Mouse (Mus musculus) midbrain, embryonic 10.5 days (tissue): ENCODE results near the gene Nkx2-5. TPM values are rescaled to one million over a fixed set of nuclear protein-coding genes. Genes with fewer than 3 reads are reported as not detected.

Experiments
- DNase-seq: peaks from one replicate; pipeline ENCODE4 v3.0.0-alpha.2; 2017; ENCODE audit warnings: low spot score
- H3K27ac ChIP-seq: fragments of 300-500 bp; sonication (generic); replicated peaks from 2 replicates; pipeline ENCODE4 v1.5.1; 2016; ENCODE audit warnings: mild to moderate bottlenecking
- H3K27me3 ChIP-seq: fragments of 300-500 bp; sonication (generic); 2 replicates; pipeline ENCODE4 v1.6.1; 2016; ENCODE audit warnings: low read depth, mild to moderate bottlenecking; ENCODE audit not compliant: poor library complexity, severe bottlenecking
- H3K36me3 ChIP-seq: fragments of 300-500 bp; sonication (generic); 2 replicates; pipeline ENCODE4 v1.6.1; 2016; ENCODE audit warnings: mild to moderate bottlenecking, moderate library complexity
- H3K4me1 ChIP-seq: fragments of 300-500 bp; sonication (generic); 2 replicates; pipeline ENCODE4 v1.6.1; 2016
- H3K4me3 ChIP-seq: fragments of 300-500 bp; sonication (generic); 2 replicates; pipeline ENCODE4 v1.5.1; 2016; ENCODE audit warnings: mild to moderate bottlenecking, moderate library complexity
- H3K9me3 ChIP-seq: fragments of 300-500 bp; sonication (generic); replicated peaks from 2 replicates; pipeline ENCODE4 v1.6.1; 2016; ENCODE audit warnings: mild to moderate bottlenecking
- WGBS: fragments of 180-500 bp; shearing (Covaris S2); methylation state at CpG from one replicate; pipeline ENCODE4 v1.1.7; 2016; 5-methylcytosine and 5-hydroxymethylcytosine counted together
- polyA plus RNA-seq: library from polyadenylated mRNA; unstranded; fragments of >200 nt; fragmentation: Nextera tagmentation; extraction: Ambion mirVana; gene quantifications from 2 replicates; pipeline ENCODE4 v1.2.1, GENCODE M21; 2016

Gene Nkx2-5
- polyA plus RNA-seq = not detected in 2 replicates

DNA sequence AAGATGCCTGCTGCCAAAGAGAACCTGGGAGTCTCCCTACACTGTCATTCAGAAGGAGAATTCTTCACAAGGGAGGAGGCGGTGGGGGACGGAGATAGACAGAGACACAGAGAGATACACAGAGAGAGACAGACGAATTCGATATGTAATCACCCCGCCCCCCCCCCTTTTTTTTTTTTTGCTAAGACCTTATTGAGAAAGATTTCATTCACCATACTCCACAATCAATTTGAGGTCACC, at the start of gene Nkx2-5:
Gene Nkx2-5, minus strand, starts transcription at position 101 of the 240 bp plus-strand sequence.
- peaks cover 17% of the 10 kb centered on the region for H3K4me1 ChIP-seq
- peak within 1 kb of the TSS; percentile 23 for H3K4me3 ChIP-seq
- DNase-seq = no peak
- no peaks in the 10 kb centered on the region for H3K36me3 ChIP-seq
- no peak within 1 kb of the TSS for H3K27ac ChIP-seq
- H3K27me3 ChIP-seq = peaks cover 98% of the 10 kb centered on the region
- 0% methylated on average over 5 of the region's 5 CpGs for WGBS
- H3K9me3 ChIP-seq = no peaks in the 10 kb centered on the region

GRCm38 (mm10) chr17:26894342-26894741, 49.5 kb upstream of the Nkx2-5 start:
- DNase-seq = no peak
- WGBS = 89% methylated on average over 6 of the region's 6 CpGs
- Histone ChIP-seq H3K4me3 (no peak overlapping the region), H3K9me3 (no peaks in the 10 kb centered on the region), H3K27me3 (no peaks in the 10 kb centered on the region), H3K27ac (no peak overlapping the region), H3K4me1 (peaks cover 12% of the 10 kb centered on the region), H3K36me3 (no peaks in the 10 kb centered on the region)

- WGBS = 74% methylated on average over 6 of the region's 6 CpGs
- Histone ChIP-seq H3K27me3 (0 out of 2 replicates have a peak, but pooled peaks cover under 1% of the 10 kb centered on the region), H3K27ac (no peak overlapping the region), H3K4me3 (no peak overlapping the region), H3K4me1 (peaks cover 12% of the 10 kb centered on the region), H3K9me3 (no peaks in the 10 kb centered on the region), H3K36me3 (no peaks in the 10 kb centered on the region)
- DNase-seq = no peak
Observed at GRCm38 (mm10) chr17:26893492-26893891, 48.7 kb upstream of the Nkx2-5 start.

DNA sequence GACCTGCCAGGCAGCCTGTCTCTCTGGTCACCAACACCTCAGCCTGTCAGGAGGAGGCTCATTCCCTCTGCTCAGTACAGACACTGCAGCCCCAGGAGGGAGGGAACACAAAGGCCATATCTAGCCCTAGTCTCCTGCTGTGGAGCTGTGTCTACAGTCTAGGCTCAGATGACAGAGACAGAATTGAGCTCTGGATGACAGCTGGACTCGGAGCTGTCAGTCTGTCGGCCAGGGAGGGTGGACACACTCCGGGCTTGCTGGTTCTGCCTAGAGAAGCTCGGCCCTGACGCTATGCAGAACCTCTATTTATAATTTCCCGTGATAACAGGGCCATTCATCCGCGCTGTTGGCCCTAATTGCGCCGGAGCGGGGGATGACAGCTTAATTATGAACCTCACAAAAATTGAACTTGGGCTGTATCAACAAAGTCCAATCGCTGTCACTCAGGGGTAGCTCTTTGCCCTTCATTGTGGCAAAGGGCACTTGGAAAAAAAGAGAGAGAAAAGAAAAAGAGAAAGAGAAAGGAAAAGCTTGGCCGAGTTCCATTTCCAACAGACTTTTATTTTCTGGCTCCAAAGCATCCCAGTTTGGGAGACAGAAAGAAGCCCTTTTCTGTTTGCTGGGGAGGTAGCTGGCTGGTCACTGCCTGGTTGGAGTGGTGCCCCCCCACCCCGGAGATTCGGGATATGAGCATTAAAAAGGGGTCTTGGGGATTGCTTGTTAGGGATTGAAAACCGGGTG, 48.0 kb upstream of the Nkx2-5 start:
- Histone ChIP-seq H3K4me1 (peaks cover 12% of the 10 kb centered on the region), H3K4me3 (no peak overlapping the region), H3K36me3 (no peaks in the 10 kb centered on the region), H3K27ac (peak overlapping the region; percentile 17; the same call in 1 of the 2 replicates), H3K27me3 (peaks cover 7% of the 10 kb centered on the region), H3K9me3 (no peaks in the 10 kb centered on the region)
- WGBS = 68% methylated on average over 16 of the region's 16 CpGs
- DNase-seq = no peak

DNA sequence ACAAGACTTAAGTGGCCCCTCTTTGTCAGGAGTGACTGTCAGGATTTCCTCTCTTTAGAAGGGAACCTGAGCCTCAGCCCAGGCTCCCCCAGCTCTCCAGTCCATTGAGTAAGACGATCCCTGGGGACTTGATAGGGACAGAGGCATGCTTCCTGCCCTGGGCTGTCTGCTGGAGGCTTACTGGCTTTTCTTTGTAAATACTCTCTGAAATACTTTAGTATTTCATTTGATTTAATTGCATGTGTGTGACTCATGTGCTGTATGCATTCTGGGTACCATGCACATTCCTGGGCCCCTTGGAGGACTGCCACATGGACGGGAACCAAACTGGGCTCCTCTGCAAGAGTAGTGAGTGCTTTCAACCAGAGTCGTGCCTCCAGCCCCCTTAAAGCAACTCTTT, 43.1 kb upstream of the Nkx2-5 start:
- 41% methylated on average over 3 of the region's 3 CpGs for WGBS
- Histone ChIP-seq H3K4me1 (peaks cover 28% of the 10 kb centered on the region), H3K27ac (no peak overlapping the region), H3K9me3 (no peaks in the 10 kb centered on the region), H3K36me3 (no peaks in the 10 kb centered on the region), H3K27me3 (peaks cover 38% of the 10 kb centered on the region), H3K4me3 (no peak overlapping the region)
- DNase-seq = no peak

DNA sequence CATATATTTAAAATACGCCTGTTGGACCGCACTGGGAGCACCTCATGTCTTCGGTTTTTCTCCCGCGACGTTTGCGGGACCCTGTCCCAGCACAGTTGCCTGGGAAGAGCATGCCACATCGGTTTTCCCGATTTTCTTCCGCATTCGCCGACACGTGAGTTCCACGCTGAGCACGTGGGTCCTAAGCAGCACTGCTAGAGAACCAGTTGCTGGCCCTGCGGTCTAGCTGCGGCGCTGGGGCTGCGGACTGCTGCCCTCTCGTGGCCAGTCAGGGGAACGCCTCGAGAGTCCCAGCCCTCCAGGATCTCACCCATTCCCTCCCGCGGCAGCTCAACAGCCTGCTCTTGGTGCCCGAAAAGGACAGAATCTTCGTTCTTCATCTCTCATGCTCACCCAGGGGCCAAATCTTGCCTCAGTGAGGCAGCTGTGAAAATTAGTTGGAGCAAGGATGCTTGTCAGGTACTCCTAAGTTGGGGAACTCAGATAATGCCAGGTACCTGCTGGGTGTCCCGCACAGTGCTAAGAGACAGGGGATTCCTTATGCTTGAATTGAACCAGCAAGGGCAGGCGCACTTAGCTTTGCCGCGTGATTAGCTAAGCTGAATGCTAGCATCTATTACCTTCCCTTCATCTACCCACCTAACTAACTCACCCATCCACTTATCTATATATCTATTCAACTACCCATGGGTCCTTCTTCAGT, 41.4 kb upstream of the Nkx2-5 start:
- Histone ChIP-seq H3K4me3 (peak overlapping the region; percentile 46), H3K36me3 (no peaks in the 10 kb centered on the region), H3K27me3 (peaks cover 38% of the 10 kb centered on the region), H3K9me3 (no peaks in the 10 kb centered on the region), H3K27ac (no peak overlapping the region), H3K4me1 (peaks cover 22% of the 10 kb centered on the region)
- 11% methylated on average over 30 of the region's 30 CpGs for WGBS
- DNase-seq = peak; percentile 85

DNA sequence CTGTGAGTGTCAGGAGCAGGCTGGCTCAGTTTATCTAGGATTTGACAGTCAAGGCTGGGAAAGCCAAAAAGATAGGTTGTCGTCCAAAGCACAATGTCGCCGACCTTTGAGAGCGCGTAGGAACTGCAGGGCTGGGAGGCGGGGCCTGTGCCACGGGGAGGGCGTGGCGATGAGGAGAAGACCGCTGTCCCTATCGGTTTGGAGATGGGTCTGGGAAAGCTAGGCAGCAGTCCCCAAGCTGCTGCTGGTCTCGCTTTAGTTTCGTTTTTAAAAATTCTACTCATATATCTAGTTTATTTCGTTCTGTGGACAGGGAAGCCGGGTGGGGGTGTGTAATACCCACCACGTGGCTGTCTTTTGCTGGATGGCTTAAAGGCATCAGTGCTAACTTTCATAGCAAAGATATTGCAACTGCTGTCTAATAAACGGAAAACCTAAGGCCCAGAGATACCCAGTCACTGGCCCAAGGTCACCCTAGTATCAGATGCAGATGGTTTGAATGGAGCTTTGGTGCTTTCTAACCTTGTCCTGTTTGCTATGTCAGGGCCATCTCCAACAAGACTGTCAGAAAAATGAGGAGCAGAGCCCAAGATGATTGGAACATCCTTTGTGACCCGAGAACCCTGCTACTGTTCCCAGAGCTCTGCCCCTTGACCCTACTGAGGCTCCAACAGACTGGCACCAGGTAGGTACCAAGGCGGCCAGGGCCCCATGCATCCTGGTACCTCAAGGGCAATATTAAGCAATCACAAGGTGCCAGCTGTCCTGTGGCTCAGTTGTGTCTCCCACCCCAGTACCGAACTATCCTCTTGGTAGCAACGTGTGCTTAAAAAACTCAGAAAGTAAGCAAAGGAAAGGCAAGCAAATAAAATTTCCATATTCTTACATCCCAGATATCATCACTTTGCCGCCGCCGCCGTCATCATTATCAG, 40.5 kb upstream of the Nkx2-5 start:
- WGBS = 24% methylated on average over 25 of the region's 25 CpGs
- peaks cover 38% of the 10 kb centered on the region for H3K27me3 ChIP-seq
- peak overlapping the region; percentile 46 for H3K4me3 ChIP-seq
- no peaks in the 10 kb centered on the region for H3K9me3 ChIP-seq
- H3K4me1 ChIP-seq = peaks cover 22% of the 10 kb centered on the region
- H3K36me3 ChIP-seq = no peaks in the 10 kb centered on the region
- H3K27ac ChIP-seq = no peak overlapping the region
- DNase-seq = peak; percentile 75

DNA sequence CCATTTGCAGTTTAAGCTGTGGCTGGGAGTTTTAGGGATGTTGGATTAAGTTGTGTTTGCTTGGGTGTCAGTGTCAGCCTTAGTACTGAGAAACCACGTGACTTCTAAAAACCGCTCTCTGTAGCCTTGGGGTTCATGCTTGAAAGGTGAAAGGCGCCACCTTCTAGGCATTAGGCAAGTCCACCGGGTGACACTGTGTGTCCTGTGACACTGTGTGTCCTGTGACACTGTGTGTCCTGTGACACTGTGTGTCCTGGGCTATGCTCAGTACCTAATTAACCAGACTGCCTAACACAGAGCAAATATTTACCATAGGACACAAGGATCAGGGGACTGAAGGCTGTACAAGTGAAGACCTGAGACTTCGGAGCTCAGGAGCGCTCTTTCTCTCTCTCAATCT, 38.8 kb upstream of the Nkx2-5 start:
- peaks cover 22% of the 10 kb centered on the region for H3K4me1 ChIP-seq

DNA sequence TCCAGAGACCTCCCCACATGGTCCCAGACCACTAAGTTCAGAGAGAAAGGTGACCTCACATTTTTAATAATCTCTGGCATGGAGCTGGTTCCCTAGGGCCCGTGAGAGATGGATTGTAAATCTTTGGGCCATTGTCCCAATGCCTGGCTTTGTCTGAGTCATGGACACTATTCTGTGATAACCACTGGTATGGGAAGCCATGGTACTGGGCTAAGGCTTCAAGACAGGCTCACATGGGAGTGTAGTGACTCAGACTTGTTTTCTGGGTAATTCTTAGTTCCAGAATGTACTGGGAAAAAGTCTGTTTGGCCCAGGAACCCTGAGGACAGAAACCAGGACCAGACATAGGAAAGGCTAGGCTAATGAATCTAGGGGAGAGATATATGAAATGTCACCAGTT, 37.9 kb upstream of the Nkx2-5 start:
- Histone ChIP-seq H3K4me3 (no peak overlapping the region), H3K36me3 (no peaks in the 10 kb centered on the region), H3K27me3 (peaks cover 30% of the 10 kb centered on the region), H3K27ac (no peak overlapping the region), H3K9me3 (no peaks in the 10 kb centered on the region), H3K4me1 (peaks cover 22% of the 10 kb centered on the region)
- no peak for DNase-seq
- 86% methylated on average over 1 of the region's 1 CpGs for WGBS

More for the DNA sequence above, 38.8 kb upstream of the Nkx2-5 start:
- no peak overlapping the region for H3K4me3 ChIP-seq
- 76% methylated on average over 6 of the region's 6 CpGs for WGBS
- DNase-seq = no peak
- no peak overlapping the region for H3K27ac ChIP-seq
- no peaks in the 10 kb centered on the region for H3K36me3 ChIP-seq
- peaks cover 38% of the 10 kb centered on the region for H3K27me3 ChIP-seq
- H3K9me3 ChIP-seq = no peaks in the 10 kb centered on the region

GRCm38 (mm10) chr17:26879235-26879634, 34.4 kb upstream of the Nkx2-5 start:
- H3K36me3 ChIP-seq = no peaks in the 10 kb centered on the region
- 89% methylated on average over 6 of the region's 6 CpGs for WGBS
- DNase-seq = no peak
- peaks cover under 1% of the 10 kb centered on the region; the same call in 1 of the 2 replicates for H3K4me1 ChIP-seq
- no peaks in the 10 kb centered on the region for H3K27me3 ChIP-seq
- no peak overlapping the region for H3K27ac ChIP-seq
- H3K9me3 ChIP-seq = no peaks in the 10 kb centered on the region
- H3K4me3 ChIP-seq = no peak overlapping the region

DNA sequence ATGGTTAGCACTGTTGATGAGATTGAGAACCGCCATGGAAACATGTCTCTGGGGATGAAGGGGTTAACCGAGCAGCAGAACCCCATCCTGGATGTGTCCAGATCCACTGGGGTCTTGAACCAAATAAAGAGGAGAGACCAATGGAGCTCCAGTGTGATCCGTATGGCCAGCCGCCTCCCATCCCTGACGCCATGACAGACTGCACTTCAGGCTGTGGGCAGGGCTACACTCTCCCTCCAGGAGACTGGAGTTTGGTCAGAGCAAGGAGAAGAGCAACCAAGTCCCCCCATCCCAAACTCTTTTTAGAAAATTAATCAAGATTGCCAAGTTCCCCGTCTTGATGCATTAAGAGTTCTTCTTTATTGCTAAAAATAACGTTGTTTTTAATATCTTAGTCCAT, 33.1 kb upstream of the Nkx2-5 start:
- no peaks in the 10 kb centered on the region for H3K4me1 ChIP-seq
- 87% methylated on average over 7 of the region's 7 CpGs for WGBS
- H3K27ac ChIP-seq = no peak overlapping the region
- H3K36me3 ChIP-seq = no peaks in the 10 kb centered on the region
- no peaks in the 10 kb centered on the region for H3K9me3 ChIP-seq
- no peaks in the 10 kb centered on the region for H3K27me3 ChIP-seq
- H3K4me3 ChIP-seq = no peak overlapping the region
- DNase-seq = no peak

- H3K27ac ChIP-seq = no peak overlapping the region
- no peaks in the 10 kb centered on the region for H3K4me1 ChIP-seq
- H3K36me3 ChIP-seq = no peaks in the 10 kb centered on the region
- DNase-seq = no peak
- H3K4me3 ChIP-seq = no peak overlapping the region
- H3K9me3 ChIP-seq = no peaks in the 10 kb centered on the region
- no peaks in the 10 kb centered on the region for H3K27me3 ChIP-seq
- WGBS = 73% methylated on average over 11 of the region's 11 CpGs
Observed at GRCm38 (mm10) chr17:26874542-26874941, 29.7 kb upstream of the Nkx2-5 start.
